Mouse (Mus musculus): ENCODE results near the gene Fads2.
A peak's percentile ranks its signal among the peaks of the same experiment; 100 is the strongest.
"Not testable (repeated sequence)": the region's sequence is repeated elsewhere in the genome, so short reads cannot be mapped to it uniquely, and the experiment has no call there.

Fads2 gene

GRCm38 (mm10) chr19:10101341-10102053 lies at the start of gene Fads2:
Fads2 (minus strand) TSS chr19:10101746.
- DNase-seq, result peak; percentile 88 to 96

- DNase-seq, result no peak
Observed at GRCm38 (mm10) chr19:10149189-10149588, 47.6 kb upstream of the Fads2 start.

GRCm38 (mm10) chr19:10148555-10148954 lies 47.0 kb upstream of the Fads2 start:
- DNase-seq, result peak in 1 of 2 experiments; percentile 43

- no peak for DNase-seq
Observed at GRCm38 (mm10) chr19:10144464-10144863, 42.9 kb upstream of the Fads2 start.

- no peak for DNase-seq
Observed at GRCm38 (mm10) chr19:10143667-10144066, 42.1 kb upstream of the Fads2 start.

- DNase-seq, result no peak
Observed at GRCm38 (mm10) chr19:10139736-10140135, 38.2 kb upstream of the Fads2 start.

- DNase-seq, result peak; percentile 39 to 77
Observed at GRCm38 (mm10) chr19:10137423-10137822, 35.9 kb upstream of the Fads2 start.

GRCm38 (mm10) chr19:10134692-10135091 lies 33.1 kb upstream of the Fads2 start:
- DNase-seq, result peak; percentile 75 to 80

- not testable (repeated sequence) for DNase-seq
Observed at GRCm38 (mm10) chr19:10129547-10129946, 28.0 kb upstream of the Fads2 start.

- no peak for DNase-seq
Observed at GRCm38 (mm10) chr19:10126479-10127250, 25.1 kb upstream of the Fads2 start.

- DNase-seq, result no peak
Observed at GRCm38 (mm10) chr19:10123892-10124634, 22.5 kb upstream of the Fads2 start.

GRCm38 (mm10) chr19:10122021-10122631 lies 20.6 kb upstream of the Fads2 start:
- DNase-seq, result no peak

- no peak for DNase-seq
Observed at GRCm38 (mm10) chr19:10116641-10117040, 15.1 kb upstream of the Fads2 start.

GRCm38 (mm10) chr19:10115373-10116158 lies 14.0 kb upstream of the Fads2 start:
- DNase-seq, result no peak

GRCm38 (mm10) chr19:10112956-10113355 lies 11.4 kb upstream of the Fads2 start:
- DNase-seq, result peak; percentile 20 to 48

- no peak for DNase-seq
Observed at GRCm38 (mm10) chr19:10108666-10109065, 7.1 kb upstream of the Fads2 start.

- DNase-seq, result no peak
Observed at GRCm38 (mm10) chr19:10108129-10108528, 6.6 kb upstream of the Fads2 start.

- DNase-seq, result no peak
Observed at GRCm38 (mm10) chr19:10107051-10107611, 5.6 kb upstream of the Fads2 start.

GRCm38 (mm10) chr19:10106634-10107033 lies 5.1 kb upstream of the Fads2 start:
- DNase-seq, result no peak

- no peak for DNase-seq
Observed at GRCm38 (mm10) chr19:10105034-10105493, 3.5 kb upstream of the Fads2 start.

- DNase-seq, result no peak
Observed at GRCm38 (mm10) chr19:10104234-10104633, 2.7 kb upstream of the Fads2 start.
